Mouse (Mus musculus) spleen, embryonic (tissue): Measurements from ENCODE around the gene Mthfd1.

Source experiments
- CTCF ChIA-PET: fragments of 350-600 bp; sonication (Branson Sonifier 250); formaldehyde crosslinking; loops from one replicate; lab custom pipeline; 2022; lab: Charles Lee

The Mthfd1 gene

DNA sequence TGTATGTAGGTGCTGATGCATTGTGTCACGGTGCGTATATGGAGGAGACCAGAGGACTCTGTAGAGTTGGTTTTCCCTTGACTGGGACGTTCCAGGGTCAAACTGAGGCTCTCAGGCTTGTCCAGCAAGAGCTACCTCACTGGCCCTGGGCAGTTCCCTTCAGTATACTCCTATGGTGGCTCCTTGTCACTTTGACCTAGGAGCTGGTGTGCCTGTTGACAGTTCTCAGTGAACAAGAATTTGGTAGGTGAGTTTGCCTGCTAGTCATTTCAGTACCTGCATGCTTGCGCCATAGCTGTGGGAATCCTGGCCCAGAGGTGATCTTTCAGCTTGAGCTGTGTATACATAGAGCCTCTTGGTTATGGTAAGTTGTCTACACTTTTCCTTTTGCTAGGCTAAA lies 7.8 kb downstream of the Mthfd1 start:
- CTCF ChIA-PET: no interaction called here

- CTCF ChIA-PET: no interaction called here
Measured at GRCm38 (mm10) chr12:76263876-76264275, 8.8 kb downstream of the Mthfd1 start.

DNA sequence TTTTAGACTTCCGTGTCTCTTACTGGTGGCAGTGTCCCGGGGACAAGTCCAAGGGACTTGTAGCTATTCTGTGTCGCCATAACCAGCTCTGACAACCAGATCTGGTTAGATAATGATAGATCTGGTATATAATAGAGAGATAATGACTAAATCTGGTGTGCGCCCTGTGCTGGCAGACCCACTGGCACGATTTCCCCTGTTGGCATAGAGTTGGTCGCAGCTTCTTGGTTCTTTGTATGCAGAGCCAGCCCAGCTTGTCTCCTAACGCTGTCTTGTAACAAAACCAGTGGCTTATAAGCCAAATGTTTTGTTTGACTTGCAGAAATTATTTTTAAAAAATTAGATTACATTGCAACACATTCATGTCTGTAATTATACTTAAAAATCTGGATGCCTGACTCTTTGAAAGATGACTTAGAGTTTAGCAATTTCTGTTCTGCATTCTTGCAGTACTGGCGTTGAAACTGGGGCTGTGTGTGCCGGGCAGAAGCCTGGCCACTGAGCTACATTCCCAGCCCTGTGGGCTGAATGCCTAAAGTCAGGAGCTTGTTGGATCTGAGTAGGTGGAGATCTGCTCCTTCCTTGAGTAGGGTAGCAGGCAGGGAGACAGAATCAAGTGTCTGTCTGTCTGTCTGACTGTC lies 9.3 kb downstream of the Mthfd1 start:
- CTCF ChIA-PET: no interaction called here

DNA sequence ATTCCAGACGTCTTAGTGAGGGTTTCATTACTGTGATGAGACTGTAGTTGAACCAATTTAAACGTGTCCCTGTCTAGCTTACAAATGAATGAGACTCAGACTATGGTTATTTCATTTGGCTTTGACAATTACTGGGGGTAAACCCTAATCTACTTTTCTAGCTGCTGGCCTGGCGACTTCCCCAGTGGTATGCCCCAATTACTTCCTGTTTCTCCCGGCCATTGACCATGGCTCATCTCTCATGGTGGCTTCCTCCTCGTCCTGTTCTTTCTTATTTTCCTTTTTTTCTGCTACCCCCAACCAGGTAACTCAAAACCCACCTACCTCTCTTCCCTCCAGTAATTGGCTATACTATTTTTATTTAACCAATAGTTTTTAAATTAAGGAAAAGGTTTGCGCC lies 9.9 kb downstream of the Mthfd1 start:
- CTCF ChIA-PET: no interaction called here

DNA sequence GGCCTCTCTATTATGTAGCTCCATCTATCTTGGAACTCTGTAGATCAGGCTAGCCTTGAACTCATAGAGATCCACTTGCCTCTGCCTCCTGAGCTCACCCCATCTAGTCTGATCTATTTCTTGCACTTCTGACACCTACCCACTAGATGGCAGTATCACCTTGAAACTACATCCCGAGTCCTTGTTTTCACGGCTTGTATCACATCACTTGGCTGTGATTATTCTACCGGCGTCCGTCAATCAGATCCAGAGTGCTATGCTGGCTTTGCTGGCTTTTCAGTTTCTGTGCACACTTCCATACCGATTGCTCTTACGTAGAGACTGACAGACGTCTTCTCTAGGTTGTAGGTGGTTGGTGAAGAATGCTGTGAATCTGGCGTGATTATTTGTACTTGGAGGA lies 11.8 kb downstream of the Mthfd1 start:
- CTCF ChIA-PET: no interaction called here

DNA sequence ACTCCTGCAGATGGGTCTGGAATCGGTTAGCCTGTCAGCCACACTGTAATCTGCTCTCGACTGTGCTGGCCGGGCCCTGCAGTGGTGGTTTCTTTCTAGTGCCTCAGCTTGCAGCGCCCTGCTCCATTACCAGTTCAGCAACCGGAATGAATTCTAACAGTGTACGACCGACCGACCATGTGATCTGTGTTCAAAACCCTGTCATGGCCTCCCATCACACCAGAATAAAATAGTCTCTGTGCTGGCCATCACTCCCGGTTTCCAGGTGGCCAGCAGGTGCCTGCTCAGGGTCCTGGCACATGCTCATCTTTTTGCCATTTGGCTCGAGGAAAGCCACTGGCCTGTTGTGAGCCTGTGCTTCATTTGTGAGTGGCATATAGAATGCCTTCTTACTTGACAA lies 13.6 kb downstream of the Mthfd1 start:
- CTCF ChIA-PET: no interaction called here

- CTCF ChIA-PET: no interaction called here
Measured at GRCm38 (mm10) chr12:76269196-76269595, 14.1 kb downstream of the Mthfd1 start.

- CTCF ChIA-PET: no interaction called here
Measured at GRCm38 (mm10) chr12:76271516-76271915, 16.4 kb downstream of the Mthfd1 start.

DNA sequence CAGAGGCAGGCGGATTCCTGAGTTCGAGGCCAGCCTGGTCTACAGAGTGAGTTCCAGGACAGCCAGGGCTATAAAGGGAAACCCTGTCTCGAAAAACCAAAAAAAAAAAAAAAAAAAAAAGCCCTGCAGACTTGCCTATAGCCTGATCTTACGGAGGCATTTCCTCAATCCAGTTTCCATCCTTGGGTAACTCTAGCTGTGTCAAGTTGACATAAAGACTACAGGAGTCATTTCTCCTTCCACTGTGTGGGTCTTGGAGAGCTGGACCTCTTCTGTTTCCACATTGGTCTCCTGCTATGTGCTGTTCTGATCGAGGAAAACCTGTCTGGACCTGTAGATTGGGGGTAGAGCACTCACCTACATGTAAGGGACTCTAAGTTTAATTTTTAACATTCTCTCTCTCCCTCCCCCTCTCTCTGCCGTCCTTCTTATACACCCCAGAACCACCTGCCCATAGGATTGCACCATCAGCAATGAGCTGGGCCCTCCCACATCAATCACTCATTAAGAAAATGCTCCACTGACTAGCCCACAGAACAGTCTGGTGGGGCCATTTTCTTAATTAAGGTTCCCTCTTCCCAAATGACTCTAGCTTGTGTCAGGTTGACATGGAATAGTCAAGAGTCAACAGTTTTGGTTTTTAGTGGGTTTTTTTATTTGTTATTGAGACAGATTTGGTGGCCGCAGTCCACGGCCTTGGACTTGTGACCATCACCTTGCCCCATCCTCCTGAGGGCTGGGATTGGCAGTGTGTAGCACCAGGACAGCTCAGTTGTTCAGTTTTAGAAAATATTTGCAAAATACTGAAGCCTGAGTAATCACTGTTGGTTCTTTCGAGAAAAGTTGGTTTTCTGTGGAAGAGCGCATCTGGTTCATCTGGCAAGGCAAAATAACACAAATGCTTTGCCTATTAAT lies 17.8 kb downstream of the Mthfd1 start:
- CTCF ChIA-PET: interaction anchor here (0.6 kb wide), 1 partner anchor 143 kb away, joined by 4 read pairs; no protein-coding TSS in a partner anchor

DNA sequence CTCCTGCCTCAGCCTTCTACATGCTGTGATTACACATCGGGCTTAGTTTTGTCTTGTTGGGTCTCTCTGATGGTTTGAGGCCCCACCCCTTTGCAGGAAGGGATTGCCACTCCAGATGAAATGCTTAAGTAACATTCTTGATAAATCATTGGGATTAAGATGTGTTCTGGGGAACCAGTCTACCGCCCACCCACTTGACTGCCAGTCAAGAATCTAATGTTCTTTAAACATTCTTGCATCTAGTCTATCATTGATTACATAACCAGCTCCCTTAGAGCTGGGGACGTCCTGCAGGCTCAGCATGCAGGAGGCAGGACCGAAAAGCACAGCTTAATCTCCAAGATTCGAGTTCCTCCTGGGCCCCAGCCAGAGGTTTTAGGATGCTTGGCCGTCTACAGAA lies 23.1 kb downstream of the Mthfd1 start:
- CTCF ChIA-PET: no interaction called here

DNA sequence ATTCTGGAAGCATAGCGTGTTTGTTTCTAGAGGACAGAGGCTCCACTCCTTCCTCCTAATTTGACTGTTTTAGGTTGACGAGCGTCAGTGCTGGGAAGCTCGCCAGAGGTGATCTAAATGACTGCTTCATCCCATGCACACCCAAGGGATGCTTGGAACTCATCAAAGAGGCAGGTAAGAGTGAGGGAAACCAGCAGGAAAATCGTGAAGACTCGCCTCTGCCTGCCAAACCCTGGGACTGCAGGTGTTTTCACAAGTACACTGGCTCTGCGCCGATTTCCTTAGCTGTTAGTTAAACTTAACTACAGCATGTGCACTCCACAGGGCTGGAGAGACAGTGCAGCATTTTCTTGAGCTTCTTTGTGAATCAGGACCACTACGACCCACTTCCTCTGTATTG lies 25.5 kb downstream of the Mthfd1 start:
- CTCF ChIA-PET: no interaction called here

DNA sequence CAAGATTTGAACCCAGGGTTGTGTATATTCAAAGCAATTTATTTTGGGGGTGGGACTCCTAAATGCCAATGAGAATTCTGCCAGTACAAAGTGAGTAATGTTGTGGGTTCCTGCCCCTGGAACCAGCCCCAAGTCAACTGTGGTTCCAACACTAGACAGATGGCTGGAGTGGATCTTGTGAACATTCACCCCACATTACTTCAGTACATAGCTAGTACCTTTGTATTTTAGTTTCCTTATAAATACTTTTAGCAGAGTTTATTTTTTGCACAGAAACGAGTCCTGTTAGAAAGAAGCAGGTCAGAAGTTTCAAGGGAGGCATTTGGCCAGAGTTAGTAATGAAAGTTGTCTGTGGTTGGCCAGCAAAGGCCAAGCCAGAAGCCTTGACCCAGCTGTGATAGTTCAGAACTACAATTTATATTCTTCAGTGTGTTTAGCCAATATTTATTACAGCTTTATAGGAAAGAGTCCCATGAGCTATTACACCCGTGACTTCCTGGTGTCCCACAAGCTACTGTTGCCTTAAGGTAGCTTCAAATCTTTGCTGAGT lies 26.1 kb downstream of the Mthfd1 start:
- CTCF ChIA-PET: no interaction called here

- CTCF ChIA-PET: no interaction called here
Measured at GRCm38 (mm10) chr12:76282132-76282531, 27.0 kb downstream of the Mthfd1 start.

DNA sequence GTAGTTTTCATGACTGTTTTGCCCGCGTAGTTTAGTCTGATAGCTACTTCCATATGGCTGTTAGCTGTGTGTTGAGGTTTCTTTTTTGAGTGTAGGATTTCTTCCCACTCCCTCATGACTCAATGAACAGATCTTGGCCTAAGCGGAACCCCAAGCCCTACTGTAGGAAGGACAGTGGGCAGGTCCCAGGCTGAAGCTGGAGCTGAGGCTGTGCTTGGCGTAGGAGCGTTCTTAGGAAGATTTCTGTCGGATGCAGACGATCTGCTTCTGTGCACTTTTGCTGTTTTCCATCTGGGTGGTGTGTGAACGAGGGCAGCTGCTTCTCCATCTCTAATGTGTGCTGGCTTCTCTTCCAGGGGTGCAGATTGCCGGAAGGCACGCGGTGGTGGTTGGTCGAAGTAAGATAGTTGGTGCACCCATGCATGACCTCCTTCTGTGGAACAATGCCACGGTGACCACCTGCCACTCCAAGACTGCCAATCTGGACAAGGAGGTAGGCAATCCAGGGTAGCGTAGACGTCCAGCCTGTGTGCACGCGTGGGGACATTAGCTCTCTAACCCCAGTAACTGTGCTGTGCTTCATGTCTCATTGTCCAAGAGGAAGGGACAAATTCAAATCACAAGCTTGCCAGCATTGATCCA lies 27.6 kb downstream of the Mthfd1 start:
- CTCF ChIA-PET: no interaction called here

DNA sequence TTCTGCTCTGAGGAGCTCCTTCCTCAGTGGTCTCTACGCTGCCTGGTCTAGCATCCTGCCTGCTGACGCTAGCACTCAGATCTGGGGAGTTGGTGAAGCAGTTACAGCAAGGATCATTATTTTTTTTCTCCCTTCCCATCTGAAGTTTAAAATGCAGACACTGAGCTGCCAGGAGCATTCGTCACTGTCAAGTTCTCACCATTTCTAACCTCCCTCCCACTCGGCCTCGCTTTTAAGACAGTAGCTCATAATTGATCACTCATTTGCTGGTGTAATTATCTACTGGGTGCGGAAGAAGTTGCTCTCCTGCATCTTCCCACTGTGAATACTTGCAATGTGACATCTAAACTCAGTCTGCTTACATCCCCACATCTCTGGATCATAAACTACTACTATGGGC lies 30.3 kb downstream of the Mthfd1 start:
- CTCF ChIA-PET: no interaction called here

DNA sequence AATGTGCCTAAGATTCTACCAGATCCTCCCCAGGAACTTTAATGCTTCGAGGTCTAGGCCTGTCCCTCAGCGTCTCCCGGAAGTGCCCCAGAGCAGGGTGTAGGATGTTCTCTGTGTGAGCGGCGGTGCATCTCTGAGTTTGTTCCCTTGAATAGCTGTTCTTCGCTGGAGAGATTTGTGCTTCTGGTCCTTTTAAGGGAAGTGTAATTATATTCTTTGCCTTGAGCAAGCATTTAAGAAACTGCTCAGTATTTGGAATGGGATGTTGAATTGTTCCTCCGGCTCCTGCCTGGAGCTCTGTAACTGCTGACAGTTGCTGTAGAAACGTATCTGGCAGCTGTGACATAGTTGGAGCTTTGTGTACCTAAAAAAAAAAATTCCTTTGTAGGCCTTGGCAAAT lies 32.9 kb downstream of the Mthfd1 start:
- CTCF ChIA-PET: no interaction called here

GRCm38 (mm10) chr12:76288494-76288893 lies 33.4 kb downstream of the Mthfd1 start:
- CTCF ChIA-PET: no interaction called here

GRCm38 (mm10) chr12:76289428-76289827 lies 34.3 kb downstream of the Mthfd1 start:
- CTCF ChIA-PET: interaction anchor here (0.6 kb wide), 1 partner anchor 307 kb away, joined by 3 read pairs; no protein-coding TSS in a partner anchor

- CTCF ChIA-PET: interaction anchor here (0.6 kb wide), 1 partner anchor 26 kb away, joined by 3 read pairs; no protein-coding TSS in a partner anchor
Measured at GRCm38 (mm10) chr12:76290271-76290670, 35.2 kb downstream of the Mthfd1 start.

DNA sequence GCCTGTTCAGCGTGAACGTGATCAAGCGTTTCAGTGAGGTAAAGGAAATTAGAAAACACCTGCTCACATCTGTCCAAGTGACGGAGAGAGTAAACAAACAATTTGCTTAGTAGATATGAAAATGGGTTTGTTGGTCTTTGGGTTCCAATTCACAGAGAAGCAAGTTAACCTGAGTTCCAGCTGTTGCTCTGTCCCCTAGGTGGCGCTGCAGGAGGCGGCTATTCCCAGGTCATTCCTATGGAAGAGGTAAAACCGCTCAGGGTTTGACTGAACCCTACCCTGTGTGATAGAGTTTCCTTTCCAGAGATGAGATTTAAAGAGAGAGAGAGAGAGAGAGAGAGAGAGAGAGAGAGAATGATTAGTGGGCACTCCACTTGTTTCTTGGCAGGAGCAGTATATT lies 38.1 kb downstream of the Mthfd1 start:
- CTCF ChIA-PET: interaction anchor here (1.2 kb wide), 1 partner anchor 48 kb away, joined by 3 read pairs; no protein-coding TSS in a partner anchor

DNA sequence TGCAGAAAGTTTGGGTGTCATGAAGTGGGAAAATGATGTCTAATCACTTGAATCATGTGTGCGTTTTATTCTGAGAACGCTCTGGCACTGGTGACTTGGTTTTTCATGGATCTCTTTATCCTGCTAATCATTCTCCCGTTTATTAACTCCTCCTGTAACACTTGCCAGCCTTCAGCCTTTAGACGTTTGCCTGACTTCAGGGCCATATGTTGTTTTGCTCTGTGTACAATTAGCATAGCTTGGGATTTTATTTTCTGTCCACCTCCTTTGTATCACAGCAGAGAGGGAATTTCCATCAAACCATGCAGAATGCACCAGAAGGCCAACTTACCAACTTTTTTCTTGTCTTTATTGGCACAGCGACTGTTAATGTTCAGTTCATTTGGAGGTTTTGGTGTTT lies 42.7 kb downstream of the Mthfd1 start:
- CTCF ChIA-PET: interaction anchor here (0.6 kb wide), 1 partner anchor 27 kb away, joined by 3 read pairs; the partner anchor contains the start of gene Akap5
